Mouse (Mus musculus) stomach, embryonic 16.5 days (tissue): ENCODE data around the gene Hdac5. TPM values are rescaled to one million over a fixed set of nuclear protein-coding genes. Genes with fewer than 3 reads are reported as not detected.

Source experiments
- microRNA-seq: library from miRNA; unstranded; fragments of <30 nt; microRNA quantifications from one replicate; pipeline ENCODE4, GENCODE M21; 2016
- polyA plus RNA-seq: library from polyadenylated mRNA; unstranded; fragments of >200 nt; fragmentation: Nextera tagmentation; extraction: Ambion mirVana; gene quantifications from 2 replicates; pipeline ENCODE4 v1.2.1, GENCODE M21; 2015

Hdac5 gene
- polyA plus RNA-seq, 1 experiment from 2014 or later, result 60.6 TPM

Small RNA genes lying within 50 kb of the gene (microRNA-seq; reads per million reads assigned to microRNA genes)
- gene Mir8101, result 1.5 reads per million

Other genes with a start within 250 kb of the Hdac5 start
- not detected in 2 replicates for gene Cfap97d1, start 245.9 kb downstream of the Hdac5 start, polyA plus RNA-seq
- gene Dusp3, start 243.2 kb downstream of the Hdac5 start, polyA plus RNA-seq, result 26.1 and 26.3 TPM in 2 replicates
- gene Mpp3, start 201.7 kb downstream of the Hdac5 start, polyA plus RNA-seq, result 7.4 and 9.6 TPM in 2 replicates
- gene Cd300lg, start 188.7 kb downstream of the Hdac5 start, polyA plus RNA-seq, result 2.9 and 3.5 TPM in 2 replicates
- gene Mpp2, start 141.7 kb downstream of the Hdac5 start, polyA plus RNA-seq, result 7.9 and 8.3 TPM in 2 replicates
- gene Ppy, start 128.8 kb downstream of the Hdac5 start, polyA plus RNA-seq, result 6.0 and 6.7 TPM in 2 replicates
- gene Pyy, start 122.3 kb downstream of the Hdac5 start, polyA plus RNA-seq, result 40.5 and 56.0 TPM in 2 replicates
- gene Nags, start 84.7 kb downstream of the Hdac5 start, polyA plus RNA-seq, result 3.2 and 4.2 TPM in 2 replicates
- gene Tmem101, start 73.8 kb downstream of the Hdac5 start, polyA plus RNA-seq, result 27.9 and 29.0 TPM in 2 replicates
- gene Lsm12, start 44.9 kb downstream of the Hdac5 start, polyA plus RNA-seq, result 79.2 and 85.4 TPM in 2 replicates
- gene G6pc3, start 40.5 kb downstream of the Hdac5 start, polyA plus RNA-seq, result 28.0 and 28.7 TPM in 2 replicates
- gene BC030867, start 18.7 kb upstream of the Hdac5 start, polyA plus RNA-seq, result 10.8 and 12.4 TPM in 2 replicates
- gene Asb16, start 38.6 kb upstream of the Hdac5 start, polyA plus RNA-seq, result 0.12 TPM in 1 of 2 replicates, not detected in the other
- 53.0 and 53.4 TPM in 2 replicates for gene Tmub2, start 54.8 kb upstream of the Hdac5 start, polyA plus RNA-seq
- gene Atxn7l3, start 66.5 kb upstream of the Hdac5 start, polyA plus RNA-seq, result 12.2 and 13.2 TPM in 2 replicates
- gene Ubtf, start 89.6 kb upstream of the Hdac5 start, polyA plus RNA-seq, result 70.5 and 71.4 TPM in 2 replicates
- 38.9 and 47.2 TPM in 2 replicates for gene Slc4a1, start 136.0 kb upstream of the Hdac5 start, polyA plus RNA-seq
- 6.8 and 7.6 TPM in 2 replicates for gene Rundc3a, start 163.2 kb upstream of the Hdac5 start, polyA plus RNA-seq
- gene Slc25a39, start 177.8 kb upstream of the Hdac5 start, polyA plus RNA-seq, result 239 and 243 TPM in 2 replicates
- 187 and 207 TPM in 2 replicates for gene Grn, start 200.1 kb upstream of the Hdac5 start, polyA plus RNA-seq
- gene Fam171a2, start 217.5 kb upstream of the Hdac5 start, polyA plus RNA-seq, result 2.5 and 3.3 TPM in 2 replicates
- gene Itga2b, start 240.0 kb upstream of the Hdac5 start, polyA plus RNA-seq, result 8.6 and 10.8 TPM in 2 replicates